Mouse (Mus musculus) embryonic facial prominence, embryonic 11.5 days (tissue): Measurements from ENCODE around the gene D3Ertd254e. TPM values are rescaled to one million over a fixed set of nuclear protein-coding genes. Genes with fewer than 3 reads are reported as not detected.

ENCODE experiments used
- ATAC-seq: fragments of 200-750 bp; cut with Nextera tagmentation; replicated peaks from 2 replicates; pipeline ENCODE4 v1.8.0; 2017; ENCODE audit warnings: low read depth; ENCODE audit not compliant: insufficient number of reproducible peaks, low FRiP score, low TSS enrichment
- DNase-seq: peaks from one replicate; pipeline ENCODE4 v3.0.0-alpha.2; 2015; ENCODE audit warnings: low spot score
- H3K27ac ChIP-seq: fragments of 300-500 bp; sonication (generic); replicated peaks from 2 replicates; pipeline ENCODE4 v1.5.1; 2014; ENCODE audit warnings: mild to moderate bottlenecking, low read depth, low read length, control low read depth
- H3K27me3 ChIP-seq: fragments of 300-500 bp; sonication (generic); 2 replicates; pipeline ENCODE4 v1.6.1; 2014; ENCODE audit warnings: mild to moderate bottlenecking, low read length, moderate library complexity, mixed read lengths; ENCODE audit not compliant: control insufficient read depth, insufficient read depth
- H3K36me3 ChIP-seq: fragments of 300-500 bp; sonication (generic); replicated peaks from 2 replicates; pipeline ENCODE4 v1.6.1; 2014; ENCODE audit warnings: low read depth, mild to moderate bottlenecking, low read length, moderate library complexity, mixed read lengths; ENCODE audit not compliant: control insufficient read depth, insufficient read depth
- H3K4me1 ChIP-seq: fragments of 300-500 bp; sonication (generic); 2 replicates; pipeline ENCODE4 v1.6.1; 2014; ENCODE audit warnings: low read length, mixed read lengths; ENCODE audit not compliant: control insufficient read depth, insufficient read depth
- H3K4me2 ChIP-seq: fragments of 300-500 bp; sonication (generic); 2 replicates; pipeline ENCODE4 v1.6.1; 2014; ENCODE audit warnings: low read depth, mild to moderate bottlenecking, control low read depth, low read length, moderate library complexity
- H3K4me3 ChIP-seq: fragments of 300-500 bp; sonication (generic); 2 replicates; pipeline ENCODE4 v1.5.1; 2014; ENCODE audit warnings: low read depth, low read length, control low read depth
- H3K9ac ChIP-seq: fragments of 300-500 bp; sonication (generic); replicated peaks from 2 replicates; pipeline ENCODE4 v1.6.1; 2014; ENCODE audit warnings: mild to moderate bottlenecking, control low read depth, low read length
- H3K9me3 ChIP-seq: fragments of 300-500 bp; sonication (generic); replicated peaks from 2 replicates; pipeline ENCODE4 v1.6.1; 2016; ENCODE audit warnings: mild to moderate bottlenecking, low read length, inconsistent platforms, mixed read lengths; ENCODE audit not compliant: control insufficient read depth
- WGBS: fragments of 180-500 bp; shearing (Covaris S2); extraction: QIAGEN DNeasy Blood & Tissue Kit; methylation state at CpG from one replicate; pipeline ENCODE4 v1.1.7; 2014; 5-methylcytosine and 5-hydroxymethylcytosine counted together
- polyA plus RNA-seq: library from polyadenylated mRNA; unstranded; fragments of >200 nt; fragmentation: Nextera tagmentation; extraction: Ambion mirVana; gene quantifications from 2 replicates; pipeline ENCODE4 v1.2.1, GENCODE M21; 2014

Gene D3Ertd254e
- polyA plus RNA-seq, 1 experiment from 2014 or later = 10.2 TPM

DNA sequence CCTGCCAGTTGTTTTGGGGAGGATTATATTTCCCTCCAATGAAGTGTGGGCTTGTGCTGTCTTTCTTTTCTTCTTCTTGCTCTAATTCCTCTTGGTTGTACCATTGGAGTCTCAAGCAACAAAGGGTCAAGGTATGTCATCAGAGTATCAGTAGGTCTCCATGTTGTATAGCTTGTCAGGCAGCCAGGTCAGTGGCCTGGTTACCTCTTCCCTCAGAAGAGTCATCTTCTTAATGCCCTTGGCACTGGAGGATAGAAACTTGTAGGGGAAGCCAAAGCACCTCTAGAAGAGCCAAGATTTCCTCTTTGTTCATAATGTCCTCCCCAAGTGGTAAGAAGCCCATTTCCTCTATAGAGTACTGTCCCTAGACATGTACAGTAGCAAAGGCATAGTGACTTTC lies 11.8 kb upstream of the D3Ertd254e start:
- Histone ChIP-seq H3K9me3 (no peaks in the 10 kb centered on the region), H3K4me2 (no peak overlapping the region), H3K4me3 (no peak overlapping the region), H3K9ac (no peak overlapping the region), H3K4me1 (no peaks in the 10 kb centered on the region), H3K36me3 (no peaks in the 10 kb centered on the region), H3K27ac (no peak overlapping the region), H3K27me3 (no peaks in the 10 kb centered on the region)
- DNase-seq (no peak), ATAC-seq (no peak)

GRCm38 (mm10) chr3:36150537-36150933 lies 282 bp upstream of the D3Ertd254e start:
- Histone ChIP-seq H3K9me3 (no peaks in the 10 kb centered on the region), H3K27ac (no peak overlapping the region), H3K36me3 (no peaks in the 10 kb centered on the region), H3K9ac (no peak overlapping the region), H3K4me1 (no peaks in the 10 kb centered on the region), H3K27me3 (no peaks in the 10 kb centered on the region), H3K4me3 (no peak overlapping the region; the same call in 1 of the 2 replicates), H3K4me2 (no peak overlapping the region)
- 3% methylated on average over 1 of the region's 1 CpGs for WGBS
- DNase-seq = no peak
- ATAC-seq = no peak

- no peaks in the 10 kb centered on the region for H3K4me1 ChIP-seq
Measured at GRCm38 (mm10) chr3:36155268-36155667, 4.5 kb downstream of the D3Ertd254e start.

GRCm38 (mm10) chr3:36170670-36171210 lies 19.9 kb downstream of the D3Ertd254e start:
- H3K4me1 ChIP-seq = no peaks in the 10 kb centered on the region
- WGBS = 79% methylated on average over 1 of the region's 1 CpGs
- no peaks in the 10 kb centered on the region for H3K27me3 ChIP-seq
- no peaks in the 10 kb centered on the region for H3K9me3 ChIP-seq
- H3K9ac ChIP-seq = no peak overlapping the region
- no peak overlapping the region for H3K4me2 ChIP-seq
- no peak overlapping the region for H3K4me3 ChIP-seq
- ATAC-seq = no peak
- DNase-seq = no peak
- no peak overlapping the region for H3K27ac ChIP-seq
- H3K36me3 ChIP-seq = peaks cover under 1% of the 10 kb centered on the region

More at GRCm38 (mm10) chr3:36155268-36155667, 4.5 kb downstream of the D3Ertd254e start:
- no peaks in the 10 kb centered on the region for H3K9me3 ChIP-seq
- H3K4me3 ChIP-seq = no peak overlapping the region
- H3K36me3 ChIP-seq = no peaks in the 10 kb centered on the region; the same call in none of the 2 replicates
- ATAC-seq (no peak), DNase-seq (peak; percentile 15)
- H3K9ac ChIP-seq = no peak overlapping the region
- H3K4me2 ChIP-seq = no peak overlapping the region
- H3K27ac ChIP-seq = no peak overlapping the region
- no peaks in the 10 kb centered on the region for H3K27me3 ChIP-seq
- 15% methylated on average over 5 of the region's 5 CpGs for WGBS

DNA sequence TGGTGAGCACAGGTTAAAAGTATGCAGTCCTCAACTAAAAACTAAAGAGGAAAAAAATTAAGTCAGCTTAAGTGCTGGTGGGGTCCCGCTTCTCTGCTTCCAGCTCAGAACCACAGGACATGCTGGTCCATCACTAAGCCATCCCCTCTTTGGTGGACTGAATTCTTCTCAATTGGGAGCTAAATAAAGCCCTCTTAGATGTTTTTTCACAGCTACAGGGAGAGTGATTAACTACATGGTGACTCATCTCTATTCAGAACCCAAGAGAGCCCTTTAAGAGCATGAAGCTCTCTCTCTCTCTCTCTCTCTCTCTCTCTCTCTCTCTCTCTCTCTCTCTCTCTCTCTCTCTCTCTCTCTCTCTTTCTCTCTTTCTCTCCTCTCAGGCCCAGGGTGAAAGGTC lies 20.5 kb downstream of the D3Ertd254e start:
- ATAC-seq = no peak
- no peak overlapping the region for H3K27ac ChIP-seq
- no peak overlapping the region for H3K4me2 ChIP-seq
- no peaks in the 10 kb centered on the region for H3K27me3 ChIP-seq
- WGBS = 88% methylated on average over 1 of the region's 1 CpGs
- no peak overlapping the region for H3K4me3 ChIP-seq
- no peak overlapping the region for H3K9ac ChIP-seq
- H3K36me3 ChIP-seq = no peaks in the 10 kb centered on the region; the same call in 1 of the 2 replicates
- H3K9me3 ChIP-seq = no peaks in the 10 kb centered on the region
- DNase-seq = no peak
- H3K4me1 ChIP-seq = no peaks in the 10 kb centered on the region

- Histone ChIP-seq H3K9ac (no peak overlapping the region), H3K4me3 (no peak overlapping the region), H3K36me3 (no peaks in the 10 kb centered on the region; the same call in 1 of the 2 replicates), H3K4me2 (no peak overlapping the region), H3K9me3 (no peaks in the 10 kb centered on the region), H3K27ac (no peak overlapping the region), H3K27me3 (no peaks in the 10 kb centered on the region), H3K4me1 (no peaks in the 10 kb centered on the region)
- no peak for DNase-seq
- no peak for ATAC-seq
- WGBS = 98% methylated on average over 2 of the region's 2 CpGs
Measured at GRCm38 (mm10) chr3:36173761-36174160, 22.9 kb downstream of the D3Ertd254e start.

GRCm38 (mm10) chr3:36181519-36181918 lies 30.7 kb downstream of the D3Ertd254e start:
- ATAC-seq = no peak
- WGBS = 7% methylated on average over 4 of the region's 4 CpGs

DNA sequence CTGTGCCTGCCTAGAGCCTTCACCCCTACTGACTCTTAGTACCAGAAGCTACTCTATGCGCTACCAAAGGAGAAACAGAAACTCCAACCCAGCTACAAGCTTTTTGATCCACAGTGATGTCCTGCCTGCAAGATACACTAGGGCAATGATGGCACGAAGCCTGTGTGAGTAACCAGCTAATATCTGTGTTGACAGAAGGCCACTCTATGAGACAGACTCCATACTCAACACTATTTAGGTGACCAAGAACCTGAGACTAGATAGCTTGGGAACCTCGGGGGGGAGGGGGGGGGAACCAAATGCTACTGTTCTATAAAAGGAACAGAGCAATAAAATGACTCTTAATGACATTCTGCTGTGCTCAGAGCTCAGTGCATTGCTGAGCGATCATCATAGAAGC lies 35.7 kb downstream of the D3Ertd254e start:
- Histone ChIP-seq H3K9ac (no peak overlapping the region), H3K4me1 (no peaks in the 10 kb centered on the region), H3K36me3 (no peaks in the 10 kb centered on the region), H3K4me3 (no peak overlapping the region), H3K27ac (no peak overlapping the region), H3K27me3 (no peaks in the 10 kb centered on the region), H3K4me2 (no peak overlapping the region), H3K9me3 (no peaks in the 10 kb centered on the region)
- no peak for DNase-seq
- 82% methylated on average over 4 of the region's 4 CpGs for WGBS
- ATAC-seq = no peak

More at GRCm38 (mm10) chr3:36181519-36181918, 30.7 kb downstream of the D3Ertd254e start:
- H3K36me3 ChIP-seq = no peaks in the 10 kb centered on the region
- H3K9me3 ChIP-seq = no peaks in the 10 kb centered on the region
- no peak overlapping the region for H3K9ac ChIP-seq
- no peak overlapping the region for H3K27ac ChIP-seq
- no peaks in the 10 kb centered on the region for H3K4me1 ChIP-seq
- no peak overlapping the region for H3K4me2 ChIP-seq
- no peak overlapping the region for H3K4me3 ChIP-seq
- peak; percentile 79 for DNase-seq
- H3K27me3 ChIP-seq = no peaks in the 10 kb centered on the region
